Mouse (Mus musculus) cerebellum, adult 2 months (tissue): Measurements from ENCODE around the gene A630001G21Rik. TPM values are rescaled to one million over a fixed set of nuclear protein-coding genes. Genes with fewer than 3 reads are reported as not detected.

Source experiments
- DNase-seq, 2 experiments: peaks; one replicate each; pipeline ENCODE4 v3.0.0; 2021
- H3K27ac ChIP-seq: fragments of 200-500 bp; 2 replicates; pipeline ENCODE4 v1.5.1; 2012; ENCODE audit warnings: low read length, control low read depth, inconsistent platforms; ENCODE audit not compliant: insufficient read depth
- H3K27me3 ChIP-seq: fragments of 200-500 bp; 2 replicates; pipeline ENCODE4 v1.6.1; 2012; ENCODE audit warnings: inconsistent platforms, mild to moderate bottlenecking, low read length, moderate library complexity; ENCODE audit not compliant: control insufficient read depth, insufficient read depth
- H3K4me1 ChIP-seq: fragments of 200-500 bp; 2 replicates; pipeline ENCODE4 v1.6.1; 2011; ENCODE audit warnings: low read length; ENCODE audit not compliant: control insufficient read depth, insufficient read depth
- H3K4me3 ChIP-seq: fragments of 200-500 bp; replicated peaks from 2 replicates; pipeline ENCODE3; 2011; ENCODE audit warnings: mild to moderate bottlenecking, low read depth, low read length, control low read depth; ENCODE audit not compliant: insufficient read depth
- CTCF ChIP-seq: fragments of 200-500 bp; IDR thresholded peaks from 2 replicates; pipeline ENCODE4 v1.5.1; 2011; ENCODE audit warnings: low read depth, mild to moderate bottlenecking, control low read depth, low read length, moderate library complexity, borderline replicate concordance; ENCODE audit not compliant: insufficient read depth
- POLR2A ChIP-seq: fragments of 200-500 bp; IDR thresholded peaks from 2 replicates; pipeline ENCODE4 v1.6.1; 2011; ENCODE audit warnings: low read length, control low read depth, borderline replicate concordance; ENCODE audit not compliant: insufficient read depth
- WGBS: fragments of 180-500 bp; shearing (Covaris S2); methylation state at CpG from one replicate; pipeline ENCODE4 v1.1.7; 2018; 5-methylcytosine and 5-hydroxymethylcytosine counted together
- polyA plus RNA-seq: library from polyadenylated mRNA; depleted of rRNA; stranded (reverse); fragments of >200 nt; gene quantifications from 2 replicates; pipeline ENCODE4 v1.2.3, GENCODE M21; 2012

Gene A630001G21Rik
- polyA plus RNA-seq, 1 experiment, result 0.49 TPM

DNA sequence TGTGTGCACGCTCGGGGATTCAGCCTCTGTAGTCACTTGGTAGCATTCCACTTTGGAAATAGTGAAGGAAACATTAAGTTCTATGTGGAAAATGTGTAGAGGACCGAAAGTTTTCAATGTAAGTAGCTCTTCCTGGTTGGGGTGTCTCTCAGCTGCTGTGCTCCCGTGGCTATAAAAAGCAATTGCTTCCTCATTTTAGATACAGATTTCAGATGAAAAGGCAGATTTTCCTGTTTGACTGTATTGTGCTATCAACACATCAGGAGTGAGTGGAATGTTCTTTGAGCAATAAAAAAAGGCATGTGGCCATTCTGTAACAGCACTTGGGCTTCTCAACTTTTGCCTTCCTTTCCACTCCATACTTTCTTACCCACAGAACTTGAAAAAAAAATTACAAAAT, 30.8 kb upstream of the A630001G21Rik start:
- TF ChIP-seq POLR2A (no peak), CTCF (no peak)

DNA sequence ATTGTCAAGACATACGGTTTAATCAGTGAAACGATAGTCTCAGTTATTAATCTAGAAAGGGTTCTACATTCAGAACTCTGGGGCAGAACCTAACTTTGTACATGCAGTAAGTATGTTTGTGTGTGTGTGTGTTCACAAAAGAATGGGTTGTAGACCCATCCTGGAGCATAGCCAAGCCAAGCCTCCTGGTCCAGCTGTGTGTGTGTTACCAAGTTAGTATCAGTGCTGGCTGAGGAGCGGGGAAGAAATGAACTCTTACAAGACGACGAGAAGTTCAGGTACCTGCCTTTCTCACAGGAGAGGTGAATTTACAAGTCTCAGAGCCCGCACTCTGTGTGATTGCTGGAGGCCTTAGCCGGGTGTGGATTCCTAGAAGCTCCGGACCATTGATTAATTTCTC, 26.1 kb upstream of the A630001G21Rik start:
- TF ChIP-seq POLR2A (no peak), CTCF (no peak)
- no peaks in the 10 kb centered on the region for H3K27me3 ChIP-seq
- no peak overlapping the region for H3K4me3 ChIP-seq
- H3K4me1 ChIP-seq, result no peaks in the 10 kb centered on the region; the same call in 1 of the 2 replicates
- H3K27ac ChIP-seq, result no peak overlapping the region
- WGBS, result 90% methylated on average over 8 of the region's 8 CpGs
- no peak for DNase-seq

More for the DNA sequence above, 30.8 kb upstream of the A630001G21Rik start:
- 74% methylated on average over 4 of the region's 4 CpGs for WGBS
- Histone ChIP-seq H3K27ac (no peak overlapping the region), H3K27me3 (no peaks in the 10 kb centered on the region), H3K4me3 (no peak overlapping the region), H3K4me1 (peaks cover 9% of the 10 kb centered on the region; the same call in 1 of the 2 replicates)
- no peak for DNase-seq

DNA sequence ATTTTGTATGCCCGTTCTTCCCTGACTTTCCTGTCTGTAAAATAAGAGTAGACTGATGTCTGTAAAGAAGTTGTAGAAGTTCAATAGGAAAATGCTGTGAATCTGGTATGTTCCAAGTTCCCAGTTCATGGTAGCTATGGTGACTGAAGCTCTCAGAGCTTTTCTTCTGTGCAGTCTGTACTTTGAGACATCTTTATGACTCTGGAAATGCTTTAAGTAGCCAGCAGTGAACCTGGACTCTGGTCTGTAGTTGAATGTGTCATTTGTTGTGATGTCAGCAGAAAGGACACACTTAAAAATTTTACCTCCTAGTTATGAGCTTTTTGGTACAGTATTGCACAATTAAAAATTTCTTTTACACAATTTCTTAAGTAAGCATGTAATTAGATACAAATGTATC, 24.1 kb upstream of the A630001G21Rik start:
- Histone ChIP-seq H3K4me3 (no peak overlapping the region), H3K27me3 (no peaks in the 10 kb centered on the region), H3K4me1 (no peaks in the 10 kb centered on the region; the same call in 1 of the 2 replicates), H3K27ac (no peak overlapping the region)
- WGBS, result 85% methylated on average over 1 of the region's 1 CpGs
- no peak for DNase-seq
- TF ChIP-seq CTCF (no peak), POLR2A (no peak)

DNA sequence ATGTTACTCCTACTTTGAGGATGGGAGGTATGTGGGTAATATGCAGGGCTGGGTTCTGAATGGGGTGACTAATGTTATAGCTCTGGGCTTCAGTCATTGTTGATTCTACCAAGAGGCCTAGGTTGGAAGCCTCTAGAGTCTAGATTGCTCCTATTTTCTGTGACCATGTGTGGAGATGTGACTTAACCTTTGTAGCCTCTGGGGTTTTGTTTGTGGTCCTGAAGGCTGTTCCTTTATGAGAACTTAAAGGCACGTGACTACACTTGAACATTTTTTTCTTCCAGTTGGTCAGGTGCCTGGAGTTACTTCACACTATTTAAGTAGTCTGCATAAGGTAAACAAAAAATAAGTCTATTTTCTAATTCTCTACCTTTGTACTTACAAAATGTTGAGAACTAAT, 21.3 kb upstream of the A630001G21Rik start:
- no peaks in the 10 kb centered on the region; the same call in 1 of the 2 replicates for H3K4me1 ChIP-seq
- no peak for TF ChIP-seq CTCF
- TF ChIP-seq POLR2A, result no peak
- H3K27ac ChIP-seq, result no peak overlapping the region
- H3K4me3 ChIP-seq, result no peak overlapping the region
- no peaks in the 10 kb centered on the region for H3K27me3 ChIP-seq
- 68% methylated on average over 1 of the region's 1 CpGs for WGBS
- DNase-seq, result no peak

DNA sequence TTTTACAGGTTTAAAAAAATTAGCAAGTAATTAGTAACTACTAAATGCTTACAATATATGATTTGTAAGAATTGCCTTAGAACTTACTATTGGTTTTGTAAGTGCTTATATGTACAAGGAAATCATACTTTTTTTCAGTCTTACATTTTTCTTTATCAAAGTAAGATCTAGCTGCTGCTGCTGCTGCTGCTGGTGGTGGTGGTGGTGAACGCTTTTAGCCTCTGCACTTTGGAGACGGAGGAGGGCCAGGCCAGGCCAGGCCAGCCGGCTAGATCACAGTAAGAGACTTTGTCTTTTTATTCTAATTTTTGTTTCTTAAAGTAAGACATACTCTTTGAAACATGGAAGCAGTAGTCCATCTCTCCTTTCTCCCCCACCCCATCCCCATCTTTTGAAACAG, 16.8 kb upstream of the A630001G21Rik start:
- no peak for TF ChIP-seq POLR2A
- no peak for TF ChIP-seq CTCF
- Histone ChIP-seq H3K4me3 (no peak overlapping the region), H3K4me1 (no peaks in the 10 kb centered on the region; the same call in 1 of the 2 replicates), H3K27ac (no peak overlapping the region), H3K27me3 (no peaks in the 10 kb centered on the region)
- 35% methylated on average over 3 of the region's 3 CpGs for WGBS
- DNase-seq, result no peak

DNA sequence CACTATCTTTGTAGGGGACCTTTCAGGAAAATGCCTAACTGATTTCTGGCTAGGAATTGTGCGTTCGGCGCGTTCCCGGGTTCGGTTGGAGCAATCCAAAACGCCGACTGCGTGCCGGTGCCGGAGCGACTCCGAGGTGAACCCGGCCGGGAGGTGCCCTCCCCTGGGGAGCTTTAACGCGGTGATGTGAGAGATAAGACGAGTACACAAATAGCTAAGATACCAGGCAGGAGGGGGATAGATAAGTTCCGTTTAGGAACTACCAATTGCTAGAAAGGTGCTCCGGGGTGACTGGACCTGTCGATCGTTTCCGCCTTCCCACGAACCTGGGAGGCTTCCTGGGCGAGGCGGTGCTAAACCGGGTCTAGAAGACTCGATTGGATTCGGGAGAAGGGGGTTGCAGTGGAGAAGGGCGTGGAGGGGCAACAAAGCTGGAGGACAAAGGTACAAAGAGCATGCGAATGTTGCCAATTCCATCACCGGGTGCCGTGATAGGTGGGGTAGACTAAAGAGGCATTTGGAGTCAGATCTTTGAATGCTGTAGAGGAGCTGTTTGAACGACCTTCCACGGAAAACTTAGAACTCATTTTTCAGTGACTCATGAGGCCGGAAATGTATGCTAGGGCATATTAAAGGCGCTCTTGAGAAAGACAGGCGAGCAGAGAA, 15.8 kb upstream of the A630001G21Rik start:
- under 1% methylated on average over 38 of the region's 38 CpGs for WGBS
- TF ChIP-seq CTCF, result no peak
- TF ChIP-seq POLR2A, result no peak
- Histone ChIP-seq H3K27ac (no peak overlapping the region; the same call in 1 of the 2 replicates), H3K4me3 (peak overlapping the region; percentile 93), H3K4me1 (no peaks in the 10 kb centered on the region), H3K27me3 (no peaks in the 10 kb centered on the region)
- DNase-seq, result peak; percentile 29 to 43

DNA sequence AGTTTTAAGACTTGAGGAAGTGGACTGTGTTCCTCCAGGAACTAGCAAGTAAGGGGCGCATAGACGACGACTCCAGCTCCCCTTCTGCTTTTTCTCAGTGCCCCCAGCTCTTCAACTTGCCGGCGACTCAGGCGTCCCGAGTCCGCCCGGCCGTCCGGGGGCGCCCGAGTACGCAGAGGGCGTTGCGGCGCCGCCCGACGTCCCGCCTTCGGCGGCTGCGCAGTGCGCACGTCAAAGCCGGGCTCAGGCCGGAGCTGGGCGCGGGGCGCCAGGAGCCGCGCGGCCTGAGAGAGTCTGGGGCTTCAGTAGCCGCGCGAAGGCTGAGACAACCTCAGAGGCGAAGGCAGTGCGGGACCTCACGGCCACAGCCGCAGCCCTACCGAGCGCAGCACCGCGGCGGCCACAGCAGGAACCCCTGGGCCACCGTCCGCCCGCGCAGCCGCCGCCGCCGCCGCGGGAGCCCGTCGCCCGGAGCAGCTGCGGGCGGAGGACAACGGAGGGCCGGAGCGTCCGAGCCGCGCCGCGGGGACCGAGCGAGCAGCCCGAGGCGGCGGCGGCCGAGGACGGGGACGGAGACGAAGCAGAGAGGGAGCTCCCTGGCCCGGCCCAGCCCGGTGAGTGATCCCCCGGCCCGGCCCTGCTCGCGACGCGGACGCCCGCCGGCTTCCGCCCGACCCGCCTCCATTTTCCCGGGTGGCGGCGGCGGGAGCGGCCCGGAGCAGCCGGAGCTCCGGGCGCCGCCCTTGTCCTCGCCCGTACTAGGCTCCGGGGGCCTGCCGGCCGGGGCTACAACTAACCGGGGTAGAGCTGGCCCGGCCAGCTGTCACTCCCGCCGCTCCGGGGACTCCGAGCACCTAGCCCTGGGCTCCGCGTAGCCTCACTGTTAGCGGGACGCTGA, 15.0 kb upstream of the A630001G21Rik start, which contains the start of gene Cab39:
Cab39 (plus strand) TSS at position 234 of the 898 bp plus-strand sequence.
- H3K27ac ChIP-seq, result peak within 1 kb of the TSS; percentile 52
- under 1% methylated on average over 118 of the region's 118 CpGs for WGBS
- no peaks in the 10 kb centered on the region for H3K4me1 ChIP-seq
- H3K27me3 ChIP-seq, result no peaks in the 10 kb centered on the region
- TF ChIP-seq CTCF, result peak; percentile 55; the same call in 1 of the 2 replicates
- peak; percentile 79; the same call in 1 of the 2 replicates for TF ChIP-seq POLR2A
- peak within 1 kb of the TSS; percentile 93 for H3K4me3 ChIP-seq
- DNase-seq, result peak; percentile 87 to 88

DNA sequence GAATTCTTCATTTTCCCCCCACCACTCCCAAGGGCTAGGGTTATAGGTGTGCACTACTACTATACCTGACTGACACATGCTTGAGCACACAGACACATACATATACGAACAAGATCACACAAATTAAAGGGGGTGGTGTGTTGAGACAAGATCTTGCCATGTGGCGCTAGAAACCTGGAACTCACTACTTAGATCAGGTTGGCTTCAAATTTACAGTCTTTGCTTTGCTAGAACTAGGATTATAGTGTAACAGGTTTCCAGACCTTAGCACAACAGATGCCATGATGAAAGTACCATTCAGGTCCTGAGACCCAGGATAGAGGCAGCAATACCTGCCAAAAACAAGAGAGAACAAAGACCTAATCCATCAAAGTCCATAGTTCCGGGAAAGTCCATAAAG, 13.0 kb upstream of the A630001G21Rik start:
- TF ChIP-seq CTCF, result no peak
- no peak for DNase-seq
- 89% methylated on average over 3 of the region's 3 CpGs for WGBS
- Histone ChIP-seq H3K27ac (no peak overlapping the region), H3K27me3 (no peaks in the 10 kb centered on the region), H3K4me1 (no peaks in the 10 kb centered on the region), H3K4me3 (no peak overlapping the region)
